Mouse (Mus musculus) E14TG2a.4 (cell line): ENCODE measurements at regions not wholly inside any gene's neighbourhood (a gene's known extent, or its start where the extent isn't known, plus 50 kb on each side); places are given as distances from the start of the nearest gene placed in this dataset.

Experiments
- CTCF ChIP-seq: conservative IDR thresholded peaks from 2 replicates; pipeline ENCODE4 v1.5.1; 2014; ENCODE audit warnings: low read length
- NANOG ChIP-seq: IDR thresholded peaks from 2 replicates; pipeline ENCODE4 v1.6.1; 2014; ENCODE audit warnings: borderline replicate concordance, low read length, mixed read lengths
- POU5F1 ChIP-seq: IDR thresholded peaks from 2 replicates; pipeline ENCODE4 v1.6.1; 2014; ENCODE audit warnings: low read length, borderline replicate concordance

DNA sequence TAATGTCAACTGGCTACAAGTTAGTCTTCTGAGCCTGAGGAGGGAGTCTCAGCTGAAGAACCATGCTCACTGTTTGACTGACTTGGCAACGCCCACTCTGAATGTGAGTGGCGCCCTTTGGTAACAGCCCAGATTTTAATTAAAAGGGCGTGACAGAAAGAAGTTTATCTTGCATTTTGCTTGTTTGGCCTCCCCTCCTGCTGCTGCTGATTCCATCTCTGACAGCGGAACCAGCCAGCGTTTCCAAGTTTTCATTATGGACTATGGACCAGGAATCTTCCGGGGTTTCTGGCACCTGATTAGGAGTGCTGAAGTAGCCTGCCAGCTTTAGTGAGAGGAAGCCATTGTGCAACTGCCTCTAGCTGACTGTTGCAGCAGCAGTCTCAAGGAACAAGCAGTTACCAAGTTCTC, 66.7 kb downstream of the Arrdc4 start:
- TF ChIP-seq CTCF (no peak), NANOG (no peak), POU5F1 (no peak)
